Mouse (Mus musculus): ENCODE measurements around the gene Zfp518b.

The Zfp518b gene

DNA sequence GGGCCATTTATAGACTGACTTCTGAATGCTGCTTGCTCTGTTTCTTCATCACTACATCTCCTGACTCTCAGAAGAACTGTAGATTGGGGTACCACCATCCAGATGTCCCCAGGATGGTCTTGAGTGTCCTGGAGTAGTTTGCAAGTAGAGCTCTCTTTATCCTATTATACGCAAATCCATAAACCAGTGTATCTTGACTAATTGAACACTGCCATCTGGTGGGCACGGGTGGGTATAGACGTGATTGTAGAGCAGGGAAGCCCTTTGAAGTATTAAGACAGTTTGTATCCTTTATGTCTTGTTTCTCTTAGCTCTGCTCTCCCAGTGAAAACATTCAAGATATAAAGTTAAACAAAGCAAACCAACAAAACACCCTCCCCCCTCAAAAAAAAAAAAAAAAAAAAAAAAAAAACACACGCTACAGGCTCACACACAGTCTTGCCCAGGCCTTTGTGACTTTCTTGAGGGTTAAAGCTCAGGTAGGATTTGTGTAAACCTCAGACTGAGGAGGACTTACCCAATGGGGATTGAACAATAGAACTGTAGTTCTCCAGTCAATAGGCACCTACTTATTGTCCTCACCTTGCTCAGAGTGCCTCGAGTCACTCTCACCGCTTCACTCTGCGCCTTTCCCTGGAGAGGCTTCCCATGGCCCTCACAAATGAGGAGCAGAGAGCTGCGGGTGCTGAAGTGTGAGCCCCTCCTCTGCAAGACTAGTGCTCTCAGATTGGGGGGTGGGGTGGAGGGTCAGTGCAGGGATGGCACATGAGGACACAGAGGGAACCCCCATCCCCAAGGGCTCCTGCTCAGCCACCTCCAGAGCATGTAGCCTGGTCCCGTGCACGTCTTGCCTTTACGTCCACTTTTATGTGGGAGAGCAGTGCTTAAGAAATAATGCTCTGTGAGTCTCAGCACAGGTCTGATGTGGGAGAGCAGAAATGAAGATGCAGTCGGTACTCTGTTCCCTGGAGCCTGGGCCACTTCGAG is 51.9 kb downstream of the Zfp518b start:
- peak; percentile 57 for DNase-seq (ENCODE audit: low spot score)

DNA sequence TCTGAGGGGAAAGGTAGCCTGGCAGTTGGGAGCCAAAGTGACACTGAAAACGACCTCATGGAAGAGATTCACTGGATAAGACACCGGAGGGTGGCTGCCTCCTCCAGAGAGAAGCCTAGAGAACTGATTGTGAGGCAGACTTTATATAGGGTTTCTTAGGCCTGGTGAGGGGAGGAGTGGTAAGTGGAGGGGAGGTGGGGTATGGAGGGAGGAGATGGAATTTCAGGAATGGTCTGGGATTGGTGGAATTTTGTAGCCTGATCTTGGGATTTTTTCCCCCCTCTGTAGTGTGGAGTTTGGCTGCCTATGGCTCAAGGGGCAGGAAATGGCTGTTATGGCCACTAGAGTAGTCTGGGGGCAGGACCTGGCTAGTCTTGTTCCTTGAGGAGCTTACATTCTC is 56.6 kb downstream of the Zfp518b start:
- DNase-seq (ENCODE audit: low spot score): no peak

DNA sequence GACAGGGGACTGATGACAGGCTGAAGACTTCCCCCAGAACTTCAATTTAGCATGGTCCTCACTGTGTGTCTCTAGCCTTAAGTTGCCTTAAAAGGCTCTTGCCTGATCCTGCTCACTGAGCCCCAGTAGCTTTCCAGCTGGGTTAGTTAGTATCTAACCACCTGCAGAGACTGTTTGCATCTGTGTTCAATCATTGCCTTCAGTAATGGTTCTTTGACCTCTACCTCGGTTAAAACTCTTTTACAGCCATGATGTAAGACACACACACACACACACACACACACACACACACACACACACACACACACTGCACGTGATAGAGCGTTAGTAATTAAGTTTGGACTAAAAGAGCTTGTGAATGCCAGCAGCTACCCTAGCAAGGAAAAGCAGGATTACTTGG is 57.7 kb downstream of the Zfp518b start:
- no peak for DNase-seq (ENCODE audit: low spot score)

DNA sequence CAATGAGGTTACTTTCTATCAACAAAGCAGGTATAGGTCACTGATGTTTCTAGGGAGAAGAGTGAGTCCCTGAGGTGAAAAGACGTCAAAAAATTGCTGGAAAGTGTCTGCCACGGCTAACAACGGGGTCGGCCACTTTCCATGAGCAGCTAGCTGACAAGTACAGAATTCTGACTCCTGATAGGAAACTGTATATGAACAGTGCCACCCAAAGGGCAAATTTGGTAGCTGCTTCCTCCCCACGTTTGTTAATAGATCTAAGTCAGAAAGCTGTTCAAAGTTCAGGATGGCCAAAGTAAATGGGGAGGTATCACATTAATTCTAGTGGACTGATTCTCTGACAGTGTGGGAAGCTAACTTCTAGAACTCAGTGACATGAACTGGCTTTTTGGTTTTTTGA is 63.8 kb downstream of the Zfp518b start:
- DNase-seq (ENCODE audit: low spot score): no peak

DNA sequence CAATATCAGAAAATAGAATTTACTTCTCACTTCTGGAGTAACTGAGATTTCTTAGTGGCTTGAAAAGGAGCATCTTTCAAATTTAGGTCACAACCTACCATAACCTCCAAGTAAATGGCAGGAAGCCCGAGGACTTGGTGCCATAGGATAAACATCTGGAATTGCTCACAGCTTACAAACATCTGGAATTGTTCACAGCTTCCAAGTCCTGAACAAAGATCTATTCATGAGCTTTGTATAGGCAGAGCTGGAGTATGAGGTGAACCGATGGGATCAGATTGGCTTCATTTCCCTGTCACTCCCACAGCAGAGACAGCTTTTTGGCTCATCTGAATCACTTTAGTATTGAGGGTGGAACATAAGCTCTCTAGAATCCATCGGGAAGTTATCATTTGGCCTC is 65.7 kb downstream of the Zfp518b start:
- DNase-seq (ENCODE audit: low spot score): no peak

Data from c-Kit-positive CD71-positive TER-119-positive erythroid progenitor cells, embryonic 14.5 days (primary cell).